Mouse (Mus musculus) lung, embryonic 14.5 days (tissue): ENCODE data around the gene 2700049A03Rik. TPM values are rescaled to one million over a fixed set of nuclear protein-coding genes. Genes with fewer than 3 reads are reported as not detected.

Experiments
- ATAC-seq: fragments of 200-750 bp; cut with Nextera tagmentation; 2 replicates; pipeline ENCODE4 v1.8.0; 2017; ENCODE audit warnings: mild to moderate bottlenecking, moderate TSS enrichment, moderate library complexity; ENCODE audit not compliant: insufficient read depth
- DNase-seq: peaks from one replicate; pipeline ENCODE4 v3.0.0-alpha.2; 2015
- H3K27ac ChIP-seq: fragments of 300-500 bp; sonication (generic); 2 replicates; pipeline ENCODE4 v1.5.1; 2014; ENCODE audit warnings: low read depth, mild to moderate bottlenecking, moderate library complexity
- H3K27me3 ChIP-seq: fragments of 300-500 bp; sonication (generic); 2 replicates; pipeline ENCODE4 v1.6.1; 2014; ENCODE audit warnings: low read length, control low read depth; ENCODE audit not compliant: insufficient read depth
- H3K36me3 ChIP-seq: fragments of 300-500 bp; sonication (generic); 2 replicates; pipeline ENCODE4 v1.6.1; 2014; ENCODE audit warnings: control low read depth; ENCODE audit not compliant: insufficient read depth
- H3K4me1 ChIP-seq: fragments of 300-500 bp; sonication (generic); 2 replicates; pipeline ENCODE4 v1.6.1; 2014; ENCODE audit warnings: antibody characterized with exemption, control low read depth; ENCODE audit not compliant: insufficient read depth
- H3K4me2 ChIP-seq: fragments of 300-500 bp; sonication (generic); 2 replicates; pipeline ENCODE4 v1.6.1; 2014; ENCODE audit warnings: mild to moderate bottlenecking
- H3K4me3 ChIP-seq: fragments of 300-500 bp; sonication (generic); 2 replicates; pipeline ENCODE4 v1.5.1; 2014; ENCODE audit warnings: low read depth, low read length
- H3K9ac ChIP-seq: fragments of 300-500 bp; sonication (generic); 2 replicates; pipeline ENCODE4 v1.6.1; 2014
- H3K9me3 ChIP-seq: fragments of 300-500 bp; sonication (generic); 2 replicates; pipeline ENCODE4 v1.6.1; 2016; ENCODE audit warnings: low read depth, low read length, control low read depth
- CTCF ChIP-seq: IDR thresholded peaks from 2 replicates; pipeline ENCODE4 v1.5.1; 2016; ENCODE audit warnings: antibody characterized with exemption, low read depth
- WGBS: fragments of 180-500 bp; shearing (Covaris S2); extraction: QIAGEN DNeasy Blood & Tissue Kit; methylation state at CpG from one replicate; pipeline ENCODE4 v1.1.7; 2014; 5-methylcytosine and 5-hydroxymethylcytosine counted together
- polyA plus RNA-seq: library from polyadenylated mRNA; unstranded; fragments of >200 nt; fragmentation: Nextera tagmentation; extraction: Ambion mirVana; gene quantifications from 2 replicates; pipeline ENCODE4 v1.2.1, GENCODE M21; 2014

Gene 2700049A03Rik
- polyA plus RNA-seq, 1 experiment from 2014 or later = 13.6 TPM

DNA sequence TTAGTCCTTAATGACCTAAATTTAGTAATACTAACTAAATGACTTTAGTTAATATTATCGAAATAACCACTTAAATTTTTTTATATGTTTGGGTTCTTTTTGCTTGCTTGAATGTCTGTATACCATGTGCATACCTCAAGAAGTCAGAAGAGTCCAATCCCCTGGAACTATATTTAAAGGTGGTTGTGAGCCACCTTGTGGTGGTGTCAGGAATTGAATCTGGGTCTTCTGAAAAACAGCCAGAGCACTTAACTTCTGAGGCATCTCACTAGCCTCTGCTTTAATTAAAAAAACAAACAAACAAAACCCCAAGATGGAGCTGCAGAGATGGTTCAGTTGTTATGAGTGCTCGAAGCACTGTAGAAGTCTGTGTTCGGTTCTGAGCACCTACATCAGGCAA is 11.0 kb downstream of the 2700049A03Rik start:
- Histone ChIP-seq H3K27ac (no peak overlapping the region), H3K9ac (no peak overlapping the region), H3K4me2 (no peak overlapping the region), H3K4me1 (no peaks in the 10 kb centered on the region), H3K36me3 (peaks cover 79% of the 10 kb centered on the region), H3K9me3 (no peaks in the 10 kb centered on the region), H3K4me3 (no peak overlapping the region), H3K27me3 (no peaks in the 10 kb centered on the region)
- ATAC-seq (no peak), DNase-seq (peak; percentile 73)
- TF ChIP-seq CTCF = peak; percentile 68
- WGBS = 75% methylated on average over 3 of the region's 3 CpGs

DNA sequence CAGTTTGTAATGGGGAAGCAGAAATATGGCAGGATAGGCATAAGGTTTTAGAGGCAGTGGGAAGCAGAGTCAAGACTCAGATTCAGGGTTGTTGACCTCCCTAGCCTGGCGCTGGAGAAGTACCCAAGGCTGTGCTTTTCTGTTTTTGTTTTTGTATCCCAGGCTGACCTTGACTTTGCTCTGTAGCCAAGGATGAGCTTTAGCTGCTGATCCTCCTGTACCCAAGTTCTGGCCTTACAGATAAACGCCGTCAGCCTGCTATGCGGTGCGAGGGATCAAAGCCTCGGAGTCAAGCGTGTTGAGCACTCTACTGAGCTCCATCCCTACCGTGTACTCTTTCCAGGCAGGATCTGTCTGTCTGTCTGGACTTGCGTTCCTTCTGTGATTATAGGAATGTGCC is 12.2 kb downstream of the 2700049A03Rik start:
- DNase-seq = no peak
- no peak for ATAC-seq
- Histone ChIP-seq H3K27ac (no peak overlapping the region), H3K4me1 (no peaks in the 10 kb centered on the region), H3K27me3 (no peaks in the 10 kb centered on the region), H3K4me2 (no peak overlapping the region), H3K9me3 (no peaks in the 10 kb centered on the region), H3K9ac (no peak overlapping the region), H3K36me3 (peaks cover 79% of the 10 kb centered on the region), H3K4me3 (no peak overlapping the region)
- no peak for TF ChIP-seq CTCF
- 93% methylated on average over 9 of the region's 9 CpGs for WGBS

DNA sequence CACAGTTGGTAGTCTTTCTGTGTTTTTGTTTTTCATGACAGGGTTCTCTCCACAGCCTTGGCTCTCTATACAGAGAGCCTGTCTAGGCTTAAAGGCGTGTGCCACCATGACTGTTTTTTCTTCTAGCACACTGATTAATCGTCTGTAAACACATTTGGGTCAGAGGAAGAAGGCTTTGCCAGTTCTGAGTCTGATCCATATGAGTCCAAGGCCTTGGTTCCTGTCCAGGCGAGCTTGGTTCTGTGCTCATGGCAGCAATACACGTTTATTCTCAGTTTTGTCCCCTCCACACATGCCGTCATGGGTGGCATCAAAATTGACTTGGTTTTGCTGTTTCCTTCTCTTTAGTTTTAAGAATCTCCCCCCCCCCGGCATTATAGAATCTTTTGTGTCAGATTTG is 12.8 kb downstream of the 2700049A03Rik start:
- 87% methylated on average over 6 of the region's 6 CpGs for WGBS
- no peak for DNase-seq
- Histone ChIP-seq H3K4me1 (no peaks in the 10 kb centered on the region), H3K27me3 (no peaks in the 10 kb centered on the region), H3K4me2 (no peak overlapping the region), H3K9ac (no peak overlapping the region), H3K4me3 (no peak overlapping the region), H3K36me3 (peaks cover 75% of the 10 kb centered on the region), H3K9me3 (no peaks in the 10 kb centered on the region), H3K27ac (no peak overlapping the region)
- no peak for ATAC-seq
- TF ChIP-seq CTCF = no peak

DNA sequence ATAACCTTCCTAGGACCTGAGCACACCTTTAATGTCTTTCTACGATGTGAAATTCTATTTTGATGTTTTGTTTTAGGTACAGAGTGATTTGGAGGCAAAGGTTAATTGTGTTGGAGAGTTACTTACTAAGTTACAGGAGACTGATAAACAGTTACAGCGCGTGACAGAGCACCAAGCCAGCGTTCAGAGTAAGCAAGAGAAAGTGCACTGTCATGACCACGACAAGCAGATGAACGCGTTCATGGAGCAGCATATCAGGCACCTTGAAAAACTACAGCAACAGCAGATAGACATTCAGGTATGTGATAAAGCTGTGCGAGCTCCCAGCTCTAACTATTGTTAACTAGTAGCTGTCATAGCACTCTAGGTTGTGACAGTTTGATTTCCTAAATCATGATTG is 13.5 kb downstream of the 2700049A03Rik start:
- no peak for DNase-seq
- Histone ChIP-seq H3K27ac (no peak overlapping the region), H3K36me3 (peaks cover 75% of the 10 kb centered on the region), H3K9me3 (no peaks in the 10 kb centered on the region), H3K9ac (no peak overlapping the region), H3K4me2 (no peak overlapping the region), H3K4me3 (no peak overlapping the region), H3K4me1 (no peaks in the 10 kb centered on the region), H3K27me3 (no peaks in the 10 kb centered on the region)
- WGBS = 90% methylated on average over 8 of the region's 8 CpGs
- ATAC-seq = no peak
- no peak for TF ChIP-seq CTCF

DNA sequence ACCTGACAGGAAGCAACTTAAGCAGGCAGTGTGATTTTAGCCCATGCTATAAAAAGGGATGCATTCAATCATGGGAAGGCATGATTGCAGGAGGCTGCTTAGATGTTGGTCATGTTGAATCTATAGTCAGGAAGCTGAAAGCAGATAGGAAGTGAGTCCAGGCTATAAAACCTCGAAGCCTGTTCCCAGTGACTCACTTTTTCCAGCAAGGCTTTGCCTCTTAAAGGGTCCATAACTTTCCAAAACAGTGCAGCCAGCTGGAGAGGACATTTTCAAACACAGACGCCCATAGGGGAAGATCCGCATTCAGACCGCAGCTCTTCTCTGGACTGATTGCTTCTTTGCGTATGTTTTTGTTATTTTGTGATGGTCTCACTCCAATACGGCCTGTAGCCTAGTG is 18.3 kb downstream of the 2700049A03Rik start:
- Histone ChIP-seq H3K9me3 (no peaks in the 10 kb centered on the region), H3K4me3 (no peak overlapping the region), H3K36me3 (peaks cover 78% of the 10 kb centered on the region), H3K9ac (no peak overlapping the region), H3K4me1 (no peaks in the 10 kb centered on the region), H3K27ac (no peak overlapping the region), H3K4me2 (no peak overlapping the region), H3K27me3 (no peaks in the 10 kb centered on the region)
- 91% methylated on average over 6 of the region's 6 CpGs for WGBS
- no peak for DNase-seq
- TF ChIP-seq CTCF = no peak
- no peak for ATAC-seq

DNA sequence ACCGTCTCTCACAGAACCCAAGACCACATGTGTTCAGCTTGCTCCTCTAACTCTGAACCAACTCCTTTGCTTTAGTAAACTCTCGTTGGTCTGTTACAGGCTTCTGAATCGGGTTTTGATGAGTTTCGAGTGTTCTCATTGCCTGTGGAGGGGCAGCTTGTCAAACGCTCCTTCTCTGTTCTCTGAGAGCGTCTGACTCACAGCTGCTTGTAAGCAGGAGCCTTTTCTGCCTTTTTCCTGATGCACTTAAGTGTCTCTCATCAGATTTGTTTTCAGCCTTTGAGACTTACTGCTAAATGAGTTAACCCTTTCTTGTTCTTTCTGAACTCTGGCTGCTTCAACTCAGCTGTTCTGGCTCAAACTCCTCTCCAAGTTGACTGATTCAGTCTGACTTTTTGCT is 21.3 kb downstream of the 2700049A03Rik start:
- no peak for DNase-seq
- Histone ChIP-seq H3K4me2 (no peak overlapping the region), H3K4me3 (no peak overlapping the region), H3K9ac (no peak overlapping the region), H3K9me3 (no peaks in the 10 kb centered on the region), H3K4me1 (no peaks in the 10 kb centered on the region), H3K27ac (no peak overlapping the region), H3K27me3 (no peaks in the 10 kb centered on the region), H3K36me3 (peaks cover 79% of the 10 kb centered on the region)
- TF ChIP-seq CTCF = no peak
- ATAC-seq = no peak
- 72% methylated on average over 6 of the region's 6 CpGs for WGBS

DNA sequence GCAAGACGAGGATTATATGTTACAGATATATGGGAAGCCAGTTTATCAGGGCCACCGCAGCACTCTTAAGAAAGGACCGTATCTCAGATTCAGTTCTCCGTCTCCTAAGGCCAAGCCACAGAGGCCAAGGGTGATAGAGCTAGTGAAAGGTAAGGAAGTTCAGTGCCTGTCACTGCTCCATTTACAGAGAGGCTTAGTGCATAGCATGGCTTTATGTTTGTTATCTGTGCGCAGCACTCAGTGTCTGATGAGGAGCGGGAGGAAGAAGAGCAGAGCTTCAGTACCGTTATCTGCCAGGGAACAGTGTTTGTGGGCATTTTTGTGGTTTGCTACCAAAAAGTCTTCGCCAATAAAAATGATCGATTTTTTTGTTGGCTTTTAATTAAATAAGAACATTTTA is 27.8 kb downstream of the 2700049A03Rik start:
- WGBS = 93% methylated on average over 9 of the region's 9 CpGs
- Histone ChIP-seq H3K4me1 (no peaks in the 10 kb centered on the region), H3K4me3 (no peak overlapping the region), H3K36me3 (peaks cover 65% of the 10 kb centered on the region), H3K9ac (no peak overlapping the region), H3K27me3 (no peaks in the 10 kb centered on the region), H3K9me3 (no peaks in the 10 kb centered on the region), H3K4me2 (no peak overlapping the region), H3K27ac (no peak overlapping the region)
- ATAC-seq (no peak), DNase-seq (no peak)
- TF ChIP-seq CTCF = no peak

DNA sequence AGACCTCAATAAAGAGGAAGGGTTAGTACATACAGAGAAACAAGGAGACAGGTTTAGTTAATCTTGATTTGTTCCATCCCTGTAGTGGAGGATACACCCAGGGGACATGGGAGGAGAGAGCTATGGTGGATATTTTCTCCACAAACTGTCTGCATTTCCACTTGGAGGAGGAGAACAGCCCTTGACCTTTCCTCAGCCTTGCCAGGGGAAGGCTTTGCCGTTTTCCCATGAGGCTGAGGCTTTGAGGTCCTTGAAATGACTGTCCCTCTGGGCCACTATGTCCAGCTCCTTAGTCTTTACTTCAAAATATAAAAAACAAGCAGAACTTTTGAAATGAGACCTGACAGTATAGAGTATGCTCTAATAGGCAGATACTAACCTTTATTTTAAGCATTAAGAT is 33.3 kb downstream of the 2700049A03Rik start:
- Histone ChIP-seq H3K4me3 (no peak overlapping the region), H3K9ac (no peak overlapping the region), H3K27me3 (no peaks in the 10 kb centered on the region), H3K4me2 (no peak overlapping the region), H3K27ac (no peak overlapping the region), H3K9me3 (no peaks in the 10 kb centered on the region), H3K4me1 (no peaks in the 10 kb centered on the region), H3K36me3 (peaks cover 43% of the 10 kb centered on the region)
- no peak for DNase-seq
- no peak for ATAC-seq
- WGBS = 96% methylated on average over 1 of the region's 1 CpGs
- TF ChIP-seq CTCF = no peak
